Mouse (Mus musculus) inflammation-experienced regulatory T-cells, adult 16 weeks (primary cell): ENCODE measurements around the gene Rtl4. TPM values are rescaled to one million over a fixed set of nuclear protein-coding genes. Genes with fewer than 3 reads are reported as not detected.

Experiments used
- polyA plus RNA-seq: library from polyadenylated mRNA; unstranded; fragments of 100-300 nt; shearing (Covaris generic); gene quantifications from one replicate; pipeline ENCODE4 v1.2.1, GENCODE M21; 2017

The Rtl4 gene
- not detected for polyA plus RNA-seq

DNA sequence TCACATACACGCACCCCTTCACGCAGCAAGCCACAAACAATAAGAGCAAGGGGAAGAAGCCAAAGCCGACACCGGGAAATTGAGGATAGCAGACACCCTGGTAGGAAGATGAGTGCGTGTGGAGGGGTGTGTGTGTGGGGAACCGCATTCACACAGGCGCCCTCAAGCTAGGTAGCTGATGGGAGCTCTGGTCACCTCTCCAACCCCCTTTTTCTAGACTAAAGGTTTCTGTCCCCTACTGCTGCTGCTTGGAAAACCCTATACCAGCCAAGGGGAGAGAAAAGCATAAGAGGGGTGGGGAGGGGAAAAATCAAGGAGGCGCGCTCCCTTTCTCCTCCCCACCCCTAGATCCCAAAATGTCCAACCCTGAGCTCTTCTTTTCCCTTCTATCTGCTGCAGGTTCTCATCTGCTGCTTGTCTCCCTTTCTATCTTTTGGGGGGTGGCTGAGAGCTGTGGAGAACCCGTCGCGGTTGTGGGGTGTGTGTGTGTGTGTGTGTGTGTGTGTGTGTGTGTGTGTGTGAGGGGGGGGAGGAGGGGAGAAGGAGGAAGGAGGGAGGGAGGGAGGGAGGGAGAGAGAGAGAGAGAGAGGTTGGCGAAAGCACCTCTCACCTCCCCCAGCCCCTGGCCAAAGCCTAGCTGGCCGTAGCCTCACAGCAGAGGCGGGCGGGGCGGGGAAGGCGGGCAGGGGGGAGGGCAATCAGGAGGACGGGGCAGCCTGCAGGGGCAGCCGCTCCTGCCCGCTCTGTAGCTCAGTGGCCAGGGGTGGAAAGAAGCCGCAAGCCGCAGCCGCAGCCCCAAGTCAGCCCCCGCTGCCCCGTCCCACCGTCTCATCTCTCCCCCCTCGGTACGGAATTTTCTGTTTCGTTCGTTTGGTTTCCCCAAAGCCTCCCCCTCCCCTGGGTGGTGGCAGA is at the start of gene Rtl4:
Gene Rtl4, plus strand, starts transcription at position 701 of the 912 bp plus-strand sequence.

GRCm38 (mm10) chrX:144688142-144688206 is 733 bp upstream of the Rtl4 start, which contains the start of gene Trpc5:
TSS of gene Trpc5 (minus strand) at chrX:144688180.

Other genes starting within 250 kb of the Rtl4 start
- gene Trpc5os, start 232.3 kb upstream of the Rtl4 start, polyA plus RNA-seq: not detected
- gene Trpc5, start 727 bp upstream of the Rtl4 start, polyA plus RNA-seq: not detected